Mouse (Mus musculus): Measurements from ENCODE around the gene Sdsl. TPM values are rescaled to one million over a fixed set of nuclear protein-coding genes. Genes with fewer than 3 reads are reported as not detected.

Sdsl gene
- 1 to 10 TPM; 7.9 to 8.5 TPM for total RNA-seq (2021)
- long read RNA-seq, experiment 1, partial matches to known transcripts = 3 of 3 reads
- long read RNA-seq, experiment 1, other reads (novel, unspliced or antisense) = 0 of 3 reads
- long read RNA-seq, experiment 2, partial matches to known transcripts = 6 of 9 reads
- long read RNA-seq, experiment 2, other reads (novel, unspliced or antisense) = 3 of 9 reads

DNA sequence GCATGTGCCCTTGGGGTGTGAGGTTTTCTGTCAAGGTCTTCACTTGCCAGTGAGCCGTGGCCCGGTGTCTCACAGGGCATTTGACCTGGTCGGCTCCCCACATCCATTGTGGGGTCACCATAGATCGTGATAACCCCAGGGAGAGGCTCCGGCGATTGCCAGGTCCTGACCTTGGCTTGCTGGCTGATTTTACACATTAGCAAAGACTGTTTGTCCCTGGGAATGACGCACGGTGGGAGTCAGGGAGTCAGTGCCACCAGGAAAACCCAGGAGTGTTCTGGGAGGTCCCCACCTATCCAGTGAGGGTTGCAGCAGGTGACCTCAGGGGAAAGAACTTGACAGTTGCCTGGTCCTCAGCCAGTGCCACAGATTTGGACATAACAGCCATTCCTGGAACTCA lies at the start of gene Sdsl:
TSS of gene Sdsl (minus strand) at position 41 of the 400 bp plus-strand sequence.
- no peak for TF ChIP-seq CTCF (conservative IDR thresholded peaks at IDR 0.05)
- H3K4me3 ChIP-seq = no peak within 1 kb of the TSS
- no peak within 1 kb of the TSS for H3K27ac ChIP-seq
- no peak for DNase-seq (ENCODE audit: low spot score in 2 of 2)

GRCm38 (mm10) chr5:120517552-120517951 lies 44.9 kb upstream of the Sdsl start:
- Histone ChIP-seq H3K27ac (no peak overlapping the region), H3K4me3 (no peak overlapping the region)
- no peak for DNase-seq (ENCODE audit: low spot score in 2 of 2)
- TF ChIP-seq CTCF (conservative IDR thresholded peaks at IDR 0.05) = no peak

DNA sequence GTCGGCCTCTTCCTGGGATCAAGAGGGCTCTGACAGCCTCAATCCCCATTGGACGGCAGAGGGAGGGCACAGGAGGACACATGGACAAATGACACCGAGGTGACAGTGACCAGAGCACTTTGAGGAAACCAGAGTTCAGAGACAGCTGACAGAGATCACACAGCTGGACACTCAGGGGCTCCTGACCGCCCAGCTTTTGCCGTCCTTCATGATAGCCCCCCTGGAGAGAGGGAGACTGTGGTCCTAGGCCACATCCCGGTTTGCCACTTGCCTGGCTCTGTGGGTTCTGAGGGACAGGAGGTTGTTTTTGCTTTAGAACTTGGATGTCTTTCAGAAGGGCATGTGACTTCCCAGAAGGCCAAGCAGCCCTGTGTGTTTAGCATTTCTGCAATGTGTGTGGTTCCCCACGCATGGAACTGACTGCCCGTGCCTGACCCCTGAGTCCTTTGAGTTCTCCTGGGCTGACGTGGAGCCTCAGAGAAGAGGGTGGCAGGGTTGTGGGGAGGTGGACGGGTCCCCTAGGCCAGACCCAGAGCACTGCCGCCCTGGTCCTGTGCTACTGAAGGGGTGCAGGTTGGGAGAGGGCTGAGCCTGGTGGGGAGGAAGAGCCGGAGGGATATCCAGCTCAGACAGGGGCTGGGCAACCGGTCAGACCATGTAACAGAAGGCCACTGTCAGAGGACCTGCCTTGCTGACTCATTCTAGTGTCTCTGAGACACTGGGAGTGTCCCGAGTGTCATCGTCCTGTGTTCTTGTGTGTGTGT lies 43.8 kb upstream of the Sdsl start:
- no peak for TF ChIP-seq CTCF (conservative IDR thresholded peaks at IDR 0.05)
- peak overlapping the region; percentile 67; the same call in 1 of the 2 replicates for H3K27ac ChIP-seq
- no peak overlapping the region for H3K4me3 ChIP-seq
- DNase-seq (ENCODE audit: low spot score in 2 of 2) = no peak

DNA sequence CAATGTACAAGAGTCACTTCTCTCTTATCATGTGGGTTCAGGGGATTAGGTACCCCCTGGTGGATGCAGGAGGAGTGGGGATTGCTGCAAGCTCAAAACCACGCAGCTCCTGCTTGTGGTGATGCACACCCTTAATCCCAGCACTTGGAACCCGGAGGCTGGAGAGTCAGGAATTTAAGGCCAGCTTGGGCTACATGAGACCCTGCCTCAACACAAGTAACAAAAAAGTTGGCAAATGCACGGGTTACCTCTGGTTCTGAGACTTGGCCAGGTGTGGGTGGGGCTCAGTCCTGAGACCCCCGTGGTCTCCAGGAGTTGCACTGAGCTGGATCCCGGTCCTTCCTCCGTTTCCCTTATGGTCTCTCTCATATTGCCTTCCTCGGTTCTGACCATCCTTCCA lies 42.8 kb upstream of the Sdsl start:
- TF ChIP-seq CTCF (conservative IDR thresholded peaks at IDR 0.05) = 0 out of 2 replicates have a peak, but pooled peaks have one; percentile 14
- DNase-seq (ENCODE audit: low spot score in 2 of 2) = no peak
- H3K27ac ChIP-seq = no peak overlapping the region; the same call in 1 of the 2 replicates
- H3K4me3 ChIP-seq = no peak overlapping the region

GRCm38 (mm10) chr5:120514754-120515153 lies 42.1 kb upstream of the Sdsl start:
- Histone ChIP-seq H3K4me3 (no peak overlapping the region), H3K27ac (peak overlapping the region; percentile 32; the same call in 1 of the 2 replicates)
- TF ChIP-seq CTCF (conservative IDR thresholded peaks at IDR 0.05) = no peak
- no peak for DNase-seq (ENCODE audit: low spot score in 2 of 2)

DNA sequence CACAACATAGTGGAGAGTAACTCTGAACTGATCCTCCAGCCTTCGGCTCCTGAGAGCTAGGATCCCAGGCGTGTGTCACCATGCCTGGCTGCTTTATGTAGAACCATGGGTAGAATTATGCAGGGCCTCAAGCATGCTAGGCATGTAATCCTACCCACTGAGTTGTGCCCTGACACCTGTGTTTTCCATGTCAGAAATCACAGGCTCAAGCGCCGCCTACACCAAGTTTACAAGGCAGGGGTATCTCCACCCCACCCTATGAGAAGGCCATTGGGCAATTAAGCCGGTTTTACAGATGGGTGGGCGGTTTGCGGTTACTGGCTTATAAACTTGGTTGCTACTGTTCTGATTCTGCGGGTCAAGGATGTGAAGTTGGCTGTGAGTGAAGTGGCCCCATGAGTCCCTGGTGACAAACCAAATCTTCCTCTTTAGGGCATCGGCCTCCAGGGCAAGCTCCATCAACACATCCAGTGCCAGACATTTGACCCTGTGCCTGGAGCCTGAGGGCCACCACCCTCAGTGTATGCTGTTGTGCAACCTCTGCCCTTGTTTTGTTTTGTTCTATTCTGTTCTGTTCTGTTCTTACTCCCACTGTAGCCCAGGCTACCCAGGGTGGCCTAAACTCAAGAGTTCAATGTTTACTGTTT lies 41.5 kb upstream of the Sdsl start:
- Histone ChIP-seq H3K4me3 (no peak overlapping the region), H3K27ac (no peak overlapping the region)
- no peak for TF ChIP-seq CTCF (conservative IDR thresholded peaks at IDR 0.05)
- DNase-seq (ENCODE audit: low spot score in 2 of 2) = no peak

DNA sequence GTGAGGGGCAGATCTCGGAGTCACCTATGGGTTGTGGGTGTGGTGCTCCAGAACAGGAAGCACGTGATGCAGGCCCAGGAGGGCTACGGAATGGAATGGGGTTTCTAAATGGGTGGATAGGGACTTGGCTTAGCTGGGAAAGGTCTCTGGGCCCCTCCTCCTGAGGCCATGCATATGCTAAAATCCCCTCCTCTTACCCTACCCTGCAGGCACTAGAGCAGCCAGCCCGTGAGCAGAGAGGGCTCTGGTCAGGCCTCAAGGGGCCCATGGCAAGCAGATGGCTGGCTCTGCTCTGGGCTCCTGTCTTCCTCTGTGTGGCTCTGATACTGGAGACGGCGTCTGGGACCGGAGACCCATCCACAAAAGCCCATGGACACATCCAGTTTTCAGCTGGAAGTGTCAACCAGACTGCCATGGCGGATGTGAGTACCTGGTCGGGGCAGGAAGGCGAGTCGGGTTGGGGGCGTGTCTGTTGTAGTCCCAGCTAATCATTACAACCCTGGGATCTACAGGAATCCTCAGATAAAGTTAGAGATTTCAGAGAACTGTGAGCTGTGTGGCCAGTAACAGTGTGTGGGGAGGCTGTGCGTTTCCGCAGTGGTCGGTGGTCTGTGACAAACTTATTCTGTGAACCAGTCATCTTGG lies 40.4 kb upstream of the Sdsl start:
- TF ChIP-seq CTCF (conservative IDR thresholded peaks at IDR 0.05) = no peak
- Histone ChIP-seq H3K4me3 (no peak overlapping the region), H3K27ac (no peak overlapping the region)
- DNase-seq (ENCODE audit: low spot score in 2 of 2) = no peak

DNA sequence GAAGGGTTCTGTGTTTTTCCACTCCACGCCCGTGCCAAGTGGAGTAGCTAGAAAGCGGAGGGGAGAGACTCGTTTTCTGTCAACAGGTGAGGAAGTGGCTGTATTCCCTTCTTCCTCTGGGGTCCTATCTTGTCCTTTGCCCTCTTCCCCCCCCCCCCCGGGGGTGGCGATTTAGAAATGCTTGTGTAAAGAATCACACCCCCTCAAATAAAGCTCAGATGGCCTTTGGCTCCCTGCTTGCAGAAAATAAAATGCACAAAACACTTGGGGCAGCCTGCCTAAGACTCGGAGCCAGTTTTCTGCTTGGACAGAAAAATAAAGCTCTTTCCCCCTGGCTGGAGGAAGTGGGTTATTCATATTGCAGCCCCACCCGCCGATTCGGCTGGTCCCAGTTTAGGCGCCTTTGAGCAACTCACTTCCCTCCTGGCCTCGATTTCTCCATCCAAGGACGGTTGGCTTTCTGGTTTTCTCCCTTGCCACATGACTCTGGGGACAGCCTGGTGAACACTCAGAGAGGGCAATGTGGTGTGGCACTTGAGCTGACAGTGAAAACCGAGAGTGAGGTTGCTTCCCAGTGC lies 39.1 kb upstream of the Sdsl start:
- H3K27ac ChIP-seq = peak overlapping the region; percentile 87
- DNase-seq (ENCODE audit: low spot score in 2 of 2) = no peak
- no peak for TF ChIP-seq CTCF (conservative IDR thresholded peaks at IDR 0.05)
- H3K4me3 ChIP-seq = peak overlapping the region; percentile 72

- DNase-seq (ENCODE audit: low spot score in 2 of 2) = peak; percentile 87 to 88
- Histone ChIP-seq H3K27ac (peak within 1 kb of the TSS; percentile 87), H3K4me3 (peak within 1 kb of the TSS; percentile 72)
- 0 out of 2 replicates have a peak, but pooled peaks have one; percentile 9 for TF ChIP-seq CTCF (conservative IDR thresholded peaks at IDR 0.05)
Measured at GRCm38 (mm10) chr5:120510982-120511642, 38.5 kb upstream of the Sdsl start, which contains the start of gene Slc8b1. Gene Slc8b1 (plus strand): TSS chr5:120511168.

DNA sequence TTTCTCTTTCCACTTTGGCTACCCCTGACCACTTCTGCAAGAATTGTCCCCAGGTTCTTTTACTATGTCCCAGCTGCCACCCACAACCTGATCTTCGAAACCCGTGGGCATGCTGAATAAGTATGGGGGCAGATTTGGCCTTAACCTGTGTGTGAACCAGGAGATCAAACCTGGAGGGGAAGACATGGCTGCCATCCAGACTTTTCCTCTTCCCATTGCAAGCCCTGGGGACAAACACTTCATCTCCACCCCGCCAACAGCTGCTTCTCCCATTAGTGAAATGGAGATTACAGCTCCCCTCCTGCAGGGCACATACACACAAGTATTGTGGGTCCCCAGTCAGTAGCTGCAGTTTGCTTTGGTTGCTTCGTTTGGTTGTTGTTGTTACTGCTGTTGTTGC lies 34.7 kb upstream of the Sdsl start:
- Histone ChIP-seq H3K4me3 (no peak overlapping the region), H3K27ac (no peak overlapping the region)
- no peak for TF ChIP-seq CTCF (conservative IDR thresholded peaks at IDR 0.05)
- no peak for DNase-seq (ENCODE audit: low spot score in 2 of 2)

- Histone ChIP-seq H3K27ac (no peak overlapping the region), H3K4me3 (no peak overlapping the region)
- no peak for TF ChIP-seq CTCF (conservative IDR thresholded peaks at IDR 0.05)
- no peak for DNase-seq (ENCODE audit: low spot score in 2 of 2)
Measured at GRCm38 (mm10) chr5:120506490-120506889, 33.9 kb upstream of the Sdsl start.

- no peak overlapping the region for H3K27ac ChIP-seq
- no peak overlapping the region for H3K4me3 ChIP-seq
- DNase-seq (ENCODE audit: low spot score in 2 of 2) = no peak
- TF ChIP-seq CTCF (conservative IDR thresholded peaks at IDR 0.05) = no peak
Measured at GRCm38 (mm10) chr5:120505781-120506180, 33.2 kb upstream of the Sdsl start.

Data from layer of hippocampus, adult 2 months (tissue).